Mouse (Mus musculus) heart, postnatal 0 days (tissue): ENCODE results near the gene Ddx24. TPM values are rescaled to one million over a fixed set of nuclear protein-coding genes. Genes with fewer than 3 reads are reported as not detected.

Source experiments
- ATAC-seq: fragments of 200-750 bp; cut with Nextera tagmentation; 2 replicates; pipeline ENCODE4 v1.8.0; 2017; ENCODE audit warnings: low read depth, moderate number of reproducible peaks, moderate library complexity; ENCODE audit not compliant: insufficient read depth
- DNase-seq: peaks from one replicate; pipeline ENCODE4 v3.0.0-alpha.2; 2016; ENCODE audit warnings: low spot score
- H3K27ac ChIP-seq: fragments of 300-500 bp; sonication (generic); 2 replicates; pipeline ENCODE4 v1.5.1; 2014; ENCODE audit warnings: low read depth, mild to moderate bottlenecking
- H3K27me3 ChIP-seq: fragments of 300-500 bp; sonication (generic); 2 replicates; pipeline ENCODE4 v1.6.1; 2014; ENCODE audit warnings: low read length, mixed read lengths; ENCODE audit not compliant: control insufficient read depth, insufficient read depth
- H3K36me3 ChIP-seq: fragments of 300-500 bp; sonication (generic); replicated peaks from 2 replicates; pipeline ENCODE4 v1.6.1; 2014; ENCODE audit warnings: low read length, mixed read lengths; ENCODE audit not compliant: control insufficient read depth, insufficient read depth
- H3K4me1 ChIP-seq: fragments of 300-500 bp; sonication (generic); 2 replicates; pipeline ENCODE4 v1.6.1; 2014; ENCODE audit warnings: antibody characterized with exemption; ENCODE audit not compliant: control insufficient read depth, insufficient read depth
- H3K4me2 ChIP-seq: fragments of 300-500 bp; sonication (generic); 2 replicates; pipeline ENCODE4 v1.6.1; 2014; ENCODE audit warnings: low read depth, mild to moderate bottlenecking, low read length, moderate library complexity
- H3K4me3 ChIP-seq: fragments of 300-500 bp; sonication (generic); 2 replicates; pipeline ENCODE4 v1.5.1; 2014; ENCODE audit warnings: low read depth, low read length
- H3K9ac ChIP-seq: fragments of 300-500 bp; sonication (generic); replicated peaks from 2 replicates; pipeline ENCODE4 v1.6.1; 2014; ENCODE audit warnings: low read depth, low read length, mixed read lengths
- H3K9me3 ChIP-seq: fragments of 300-500 bp; sonication (generic); replicated peaks from 2 replicates; pipeline ENCODE4 v1.6.1; 2016; ENCODE audit warnings: low read length; ENCODE audit not compliant: control insufficient read depth
- CTCF ChIP-seq: IDR thresholded peaks from 2 replicates; pipeline ENCODE4 v1.5.1; 2016; ENCODE audit warnings: antibody characterized with exemption, control low read depth, low read depth
- EP300 ChIP-seq: IDR thresholded peaks from 2 replicates; pipeline ENCODE4 v1.6.1; 2016; ENCODE audit warnings: antibody characterized with exemption, low read depth
- WGBS: fragments of 180-500 bp; shearing (Covaris S2); extraction: QIAGEN DNeasy Blood & Tissue Kit; methylation state at CpG from one replicate; pipeline ENCODE4 v1.1.7; 2014; 5-methylcytosine and 5-hydroxymethylcytosine counted together
- polyA plus RNA-seq: library from polyadenylated mRNA; unstranded; fragments of >200 nt; fragmentation: Nextera tagmentation; extraction: Ambion mirVana; gene quantifications from 2 replicates; pipeline ENCODE4 v1.2.1, GENCODE M21; 2015
- total RNA-seq: library from RNA; depleted of rRNA; stranded (reverse); fragments of >200 nt; gene quantifications from 2 replicates; pipeline ENCODE4 v1.2.3, GENCODE M21; 2014; ENCODE audit warnings: low replicate concordance

Gene Ddx24
- total and polyA plus RNA-seq, 2 experiments from 2014 or later: 95.3 to 165 TPM

DNA sequence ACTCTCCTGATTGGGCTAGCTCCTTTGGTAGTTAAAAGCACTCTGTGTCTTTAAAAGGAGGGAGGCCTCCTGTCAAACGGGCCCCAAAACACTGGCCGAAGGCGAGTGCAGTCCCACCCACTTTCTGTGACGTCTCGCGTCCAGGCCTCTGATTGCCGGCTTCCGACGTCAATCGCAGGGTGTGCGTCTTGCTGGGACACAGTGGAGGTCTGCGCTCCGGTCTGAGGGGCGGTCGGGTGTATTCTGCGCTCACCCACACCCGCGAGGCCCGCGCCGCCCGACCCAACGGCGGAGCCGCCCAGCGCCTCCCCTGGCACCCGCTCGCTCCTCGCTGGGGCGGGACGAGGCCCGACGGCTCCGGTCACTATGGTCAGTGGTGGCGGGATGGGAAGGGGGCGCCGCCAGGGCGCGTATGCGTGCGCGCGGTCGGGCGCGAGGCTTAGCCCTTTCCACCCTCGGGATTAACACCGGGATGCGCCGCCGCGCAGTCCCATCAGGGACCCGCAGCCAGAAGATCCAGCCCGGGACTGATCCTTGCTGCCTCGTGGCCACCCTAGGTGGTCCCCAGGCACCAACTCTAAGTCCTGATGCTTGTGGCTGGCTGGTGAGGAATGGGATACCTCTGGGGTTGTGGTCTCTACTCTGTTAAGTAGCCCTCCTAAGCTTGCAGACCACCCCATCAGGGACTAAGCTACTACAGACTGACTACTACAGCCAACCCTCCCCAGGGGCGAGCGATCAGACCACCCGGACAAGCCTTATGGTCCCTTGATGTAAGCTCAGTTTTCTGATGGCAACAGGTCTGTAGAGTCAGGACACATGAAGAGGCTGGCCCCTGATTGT lies 36.9 kb downstream of the Ddx24 start, which contains the start of gene Otub2:
Otub2 (plus strand) TSS at position 178 of the 843 bp plus-strand sequence.
- H3K9ac ChIP-seq: peak within 1 kb of the TSS; percentile 75
- H3K27ac ChIP-seq: peak within 1 kb of the TSS; percentile 56
- no peaks in the 10 kb centered on the region for H3K9me3 ChIP-seq
- ATAC-seq (peak; percentile 99), DNase-seq (peak; percentile 97)
- peaks cover 13% of the 10 kb centered on the region for H3K4me1 ChIP-seq
- no peaks in the 10 kb centered on the region for H3K27me3 ChIP-seq
- peak within 1 kb of the TSS; percentile 63 for H3K4me3 ChIP-seq
- H3K4me2 ChIP-seq: peak within 1 kb of the TSS; percentile 66
- no peaks in the 10 kb centered on the region for H3K36me3 ChIP-seq
- no peak for TF ChIP-seq CTCF
- WGBS: under 1% methylated on average over 58 of the region's 58 CpGs

DNA sequence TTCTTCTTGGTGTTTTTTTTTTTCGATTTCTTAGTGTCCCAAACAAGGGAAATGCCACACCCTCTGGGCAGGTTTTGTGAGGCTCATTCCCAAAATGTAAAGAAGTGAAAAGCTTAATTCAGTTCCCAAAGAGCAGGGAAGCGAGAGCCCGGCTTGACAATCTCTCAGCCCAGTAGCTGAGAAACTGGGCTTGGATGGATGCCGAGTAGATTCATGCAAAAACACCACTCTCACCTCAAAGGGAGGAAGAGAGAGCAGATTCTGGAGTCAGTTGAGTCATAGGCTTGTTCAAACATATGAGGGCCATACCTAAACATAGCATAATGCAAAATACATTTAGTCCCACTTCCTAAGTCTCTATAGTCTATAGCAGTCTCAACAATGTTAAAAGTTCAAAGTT lies 45.4 kb downstream of the Ddx24 start:
- no peaks in the 10 kb centered on the region for H3K36me3 ChIP-seq
- WGBS: 72% methylated on average over 4 of the region's 4 CpGs

DNA sequence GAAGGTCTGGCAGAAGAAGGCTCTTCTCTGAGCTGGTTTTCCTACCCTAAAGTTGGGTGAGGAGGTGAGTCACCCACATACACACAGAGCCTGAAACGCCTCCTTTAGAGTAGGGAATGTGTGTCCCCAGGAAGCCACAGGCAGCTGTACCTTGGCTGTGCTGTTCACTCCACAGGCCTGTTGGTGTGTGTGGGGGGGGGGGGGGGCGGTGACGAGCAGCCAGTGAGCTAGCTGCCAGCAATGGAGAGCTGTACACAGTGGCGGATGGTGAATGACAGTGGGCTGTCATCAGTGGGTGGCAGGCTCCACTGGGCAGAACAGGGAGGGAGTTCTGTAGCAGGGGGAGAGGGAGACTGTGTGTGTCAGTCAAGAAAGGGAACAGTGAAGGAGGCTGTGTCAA lies 48.9 kb downstream of the Ddx24 start:
- Histone ChIP-seq H3K4me3 (no peak overlapping the region), H3K27ac (no peak overlapping the region), H3K9me3 (no peaks in the 10 kb centered on the region), H3K9ac (no peak overlapping the region), H3K27me3 (no peaks in the 10 kb centered on the region), H3K4me1 (no peaks in the 10 kb centered on the region), H3K36me3 (no peaks in the 10 kb centered on the region), H3K4me2 (no peak overlapping the region)
- peak; percentile 37 for ATAC-seq
- TF ChIP-seq CTCF: no peak
- TF ChIP-seq EP300: no peak
- 21% methylated on average over 4 of the region's 4 CpGs for WGBS
- DNase-seq: no peak

More for the DNA sequence above, 45.4 kb downstream of the Ddx24 start:
- Histone ChIP-seq H3K4me1 (no peaks in the 10 kb centered on the region), H3K4me3 (no peak overlapping the region), H3K9me3 (no peaks in the 10 kb centered on the region), H3K27me3 (no peaks in the 10 kb centered on the region), H3K4me2 (no peak overlapping the region), H3K27ac (no peak overlapping the region), H3K9ac (no peak overlapping the region)
- no peak for ATAC-seq
- DNase-seq: no peak
- TF ChIP-seq EP300 (no peak), CTCF (no peak)

DNA sequence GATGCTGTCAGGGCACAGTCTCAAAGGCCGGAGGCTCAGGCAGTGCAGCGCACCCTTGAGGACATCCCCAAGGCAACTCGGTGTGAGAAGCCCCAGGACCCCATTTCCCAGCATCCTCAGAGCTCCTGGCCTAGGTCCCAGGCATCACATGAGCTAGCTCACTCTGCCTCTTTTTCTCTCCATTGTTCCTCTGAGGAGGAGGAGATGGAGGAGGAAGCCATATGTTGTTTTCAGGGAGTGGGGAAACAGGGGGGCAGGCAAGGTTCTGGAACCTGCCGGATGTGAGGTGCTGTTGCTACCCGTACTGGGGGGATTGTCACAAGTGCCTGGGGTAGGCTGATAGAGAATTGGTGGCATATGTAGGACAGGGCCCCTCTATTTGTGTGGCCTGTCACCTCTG lies 49.5 kb downstream of the Ddx24 start:
- DNase-seq (peak; percentile 32), ATAC-seq (no peak; the same call in 1 of the 2 replicates)
- no peaks in the 10 kb centered on the region for H3K9me3 ChIP-seq
- no peak overlapping the region for H3K4me2 ChIP-seq
- no peak overlapping the region for H3K4me3 ChIP-seq
- no peaks in the 10 kb centered on the region for H3K4me1 ChIP-seq
- TF ChIP-seq EP300 (no peak), CTCF (no peak)
- H3K27ac ChIP-seq: no peak overlapping the region
- no peaks in the 10 kb centered on the region for H3K36me3 ChIP-seq
- WGBS: 40% methylated on average over 5 of the region's 5 CpGs
- no peak overlapping the region for H3K9ac ChIP-seq
- no peaks in the 10 kb centered on the region for H3K27me3 ChIP-seq

DNA sequence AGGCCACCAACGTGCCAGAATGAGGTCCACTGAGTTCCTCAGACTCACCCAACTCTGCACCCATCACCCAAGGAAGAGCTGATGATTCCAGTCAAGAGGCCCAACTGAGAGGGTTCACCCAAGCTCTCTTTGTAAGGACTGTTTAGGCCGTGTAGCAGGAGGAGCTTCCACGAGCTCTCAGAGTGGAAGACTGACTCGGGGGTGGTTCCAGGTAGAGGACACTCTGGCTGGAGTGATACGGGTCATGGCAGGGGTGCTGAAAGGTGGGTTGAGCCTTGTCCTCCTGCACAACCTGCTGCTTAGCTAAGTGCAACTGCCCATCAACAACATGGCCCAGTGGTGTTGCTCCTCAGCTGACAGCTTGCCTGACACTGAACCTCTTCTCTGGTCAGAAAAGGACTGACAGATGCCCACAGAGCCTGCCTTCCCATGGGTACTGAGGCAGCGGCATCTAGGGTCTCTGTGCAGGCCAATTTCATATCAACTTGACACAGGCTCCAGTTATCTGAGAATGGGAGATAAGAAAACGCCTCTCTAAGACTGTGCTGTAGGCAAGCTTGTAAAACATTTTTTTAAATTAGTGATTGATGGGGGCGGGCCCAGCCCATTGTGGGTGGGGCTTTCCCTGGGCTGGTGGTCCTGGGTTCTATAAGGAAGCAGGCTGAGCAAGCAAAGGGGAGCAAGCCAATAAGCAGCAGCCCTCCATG lies 51.9 kb downstream of the Ddx24 start:
- 44% methylated on average over 8 of the region's 8 CpGs for WGBS
- no peak overlapping the region for H3K4me2 ChIP-seq
- ATAC-seq (no peak), DNase-seq (no peak)
- no peaks in the 10 kb centered on the region for H3K9me3 ChIP-seq
- H3K27ac ChIP-seq: no peak overlapping the region
- no peak overlapping the region for H3K9ac ChIP-seq
- no peak overlapping the region for H3K4me3 ChIP-seq
- no peak for TF ChIP-seq EP300
- no peaks in the 10 kb centered on the region for H3K36me3 ChIP-seq
- H3K4me1 ChIP-seq: no peaks in the 10 kb centered on the region
- no peaks in the 10 kb centered on the region for H3K27me3 ChIP-seq
